Mouse (Mus musculus): ENCODE results near the gene Ppp4c.
"Not testable (repeated sequence)": the region's sequence is repeated elsewhere in the genome, so short reads cannot be mapped to it uniquely, and the experiment has no call there.

The Ppp4c gene

DNA sequence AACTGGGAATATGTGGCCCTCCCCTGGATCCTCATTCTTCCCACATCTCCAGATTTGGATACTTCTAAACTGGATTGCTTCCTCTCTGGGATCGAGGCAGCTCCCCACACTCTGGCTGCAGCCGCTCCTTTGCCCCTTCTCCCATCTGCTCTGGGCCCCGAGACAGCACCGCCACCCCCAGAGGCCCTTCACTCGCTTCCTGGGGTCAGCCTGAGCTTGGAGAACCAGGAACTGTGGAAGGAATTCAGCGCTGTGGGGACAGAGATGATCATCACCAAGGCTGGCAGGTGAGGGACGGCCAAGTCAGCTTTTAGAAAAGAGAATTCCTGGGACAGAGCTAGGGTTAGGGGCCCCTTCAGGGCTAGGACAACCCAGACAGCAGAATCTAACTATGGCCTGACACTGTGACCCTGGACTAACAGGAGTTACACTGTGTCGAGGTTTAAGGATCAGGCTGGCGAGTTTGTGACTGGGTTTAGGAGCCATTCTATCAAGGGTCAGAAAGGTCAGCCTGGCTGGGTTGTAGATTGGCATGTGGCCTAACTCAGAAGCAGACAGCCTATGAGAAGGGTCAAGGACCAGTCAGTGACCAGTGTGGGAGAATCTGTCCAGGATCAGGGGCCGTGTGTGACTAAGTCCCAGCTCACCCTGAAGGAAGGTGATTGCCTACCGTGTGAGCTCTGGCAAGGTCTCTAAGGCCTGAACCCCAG lies 10.5 kb downstream of the Ppp4c start:
- DNase-seq (ENCODE audit: low read depth, low spot score), result no peak

DNA sequence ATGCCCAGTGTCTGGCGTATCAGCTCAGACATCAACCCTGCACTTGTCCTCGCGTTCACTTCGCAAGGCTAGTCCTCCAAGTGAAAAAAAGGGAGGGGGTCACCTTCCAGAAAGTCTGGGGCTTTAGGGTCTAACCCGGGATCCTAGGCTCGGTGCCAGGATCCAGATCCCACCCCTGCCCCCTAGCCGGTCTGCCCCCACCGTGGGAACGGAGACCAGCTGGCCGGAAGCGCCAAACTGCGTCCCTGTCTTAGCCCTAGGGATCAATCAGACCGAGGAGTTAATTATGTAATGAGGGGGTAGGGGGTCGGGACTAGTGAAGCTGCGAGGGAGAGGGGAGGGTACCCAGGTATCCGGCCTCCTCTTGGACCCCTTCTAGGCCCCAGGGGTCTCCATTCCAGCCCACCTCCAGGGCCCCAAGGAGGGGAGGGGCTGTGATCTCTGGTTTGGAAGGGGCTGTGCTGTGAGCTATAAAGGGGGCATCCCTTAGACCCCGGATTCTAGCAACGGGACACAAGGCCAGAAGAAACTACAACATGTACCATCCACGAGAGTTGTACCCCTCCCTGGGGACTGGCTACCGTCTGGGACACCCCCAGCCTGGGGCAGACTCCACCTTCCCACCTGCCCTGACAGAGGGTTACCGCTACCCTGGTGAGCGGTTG lies 11.2 kb downstream of the Ppp4c start, which contains the start of gene Tbx6:
Tbx6 (plus strand) TSS at position 513 of the 665 bp plus-strand sequence.
- DNase-seq (ENCODE audit: low read depth, low spot score), result no peak

DNA sequence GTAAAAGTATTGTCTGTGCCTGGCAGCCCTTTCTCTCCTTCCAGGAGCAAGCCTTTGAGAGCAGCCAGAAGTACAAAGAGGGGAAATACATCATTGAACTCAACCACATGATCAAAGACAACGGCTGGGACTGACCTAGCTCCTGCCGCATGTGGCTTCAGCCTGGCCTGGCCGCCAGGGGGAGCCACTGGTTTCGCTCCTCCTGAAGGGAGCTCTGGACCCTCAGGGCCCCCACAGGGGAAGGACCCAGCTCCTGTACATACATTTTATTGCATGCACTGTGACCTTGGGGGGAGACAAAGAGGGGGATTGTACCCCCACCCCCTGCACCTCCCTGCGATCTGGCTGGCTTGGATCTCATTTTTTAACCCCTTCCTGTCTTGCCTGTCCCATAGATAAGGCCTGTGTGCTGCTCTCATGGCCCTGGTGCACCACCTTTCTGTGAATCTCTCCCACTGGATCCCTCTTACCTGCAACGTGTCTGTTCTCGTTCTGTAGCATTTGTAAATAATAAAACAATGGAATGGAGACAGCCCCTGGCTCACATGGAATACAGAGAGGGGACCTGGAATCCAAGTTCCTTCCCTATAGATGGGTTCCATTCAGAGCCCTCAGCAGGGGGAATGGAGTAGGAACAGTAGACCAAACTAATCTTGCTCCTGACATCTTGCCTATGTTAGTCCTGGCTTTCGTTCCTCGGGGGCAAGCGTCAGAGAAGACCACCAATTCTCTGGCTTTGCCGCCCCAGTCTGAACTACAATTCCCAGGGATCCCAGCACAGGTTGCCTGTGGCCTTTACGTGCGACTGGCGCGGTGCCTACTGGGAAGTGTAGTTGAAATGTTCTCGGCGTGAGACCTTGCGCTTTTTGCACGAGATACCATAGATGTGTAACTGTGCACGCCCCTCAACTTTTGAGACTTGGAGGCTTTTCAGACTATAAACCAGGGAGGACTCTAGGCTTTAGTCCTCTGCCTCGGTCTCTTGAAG lies 12.0 kb downstream of the Ppp4c start:
- DNase-seq (ENCODE audit: low read depth, low spot score), result peak; percentile 89

DNA sequence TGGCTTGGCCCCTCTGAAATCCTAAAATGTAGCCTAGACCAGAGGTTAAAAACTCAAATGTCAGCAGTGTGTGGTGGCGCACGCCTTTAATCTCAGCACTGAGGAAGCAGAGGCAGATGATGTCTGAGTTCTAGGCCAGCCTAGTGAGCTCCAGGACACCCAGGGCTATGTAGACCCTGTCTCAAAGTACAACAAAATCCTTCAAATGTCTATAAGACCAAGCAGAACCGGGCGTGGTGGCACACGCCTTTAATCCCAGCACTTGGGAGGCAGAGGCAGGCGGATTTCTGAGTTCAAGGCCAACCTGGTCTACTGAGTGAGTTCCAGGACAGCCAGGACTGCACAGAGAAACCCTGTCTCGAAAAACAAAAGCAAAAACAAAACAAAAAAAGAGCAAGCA lies 13.2 kb downstream of the Ppp4c start:
- DNase-seq (ENCODE audit: low read depth, low spot score), result not testable (repeated sequence)

DNA sequence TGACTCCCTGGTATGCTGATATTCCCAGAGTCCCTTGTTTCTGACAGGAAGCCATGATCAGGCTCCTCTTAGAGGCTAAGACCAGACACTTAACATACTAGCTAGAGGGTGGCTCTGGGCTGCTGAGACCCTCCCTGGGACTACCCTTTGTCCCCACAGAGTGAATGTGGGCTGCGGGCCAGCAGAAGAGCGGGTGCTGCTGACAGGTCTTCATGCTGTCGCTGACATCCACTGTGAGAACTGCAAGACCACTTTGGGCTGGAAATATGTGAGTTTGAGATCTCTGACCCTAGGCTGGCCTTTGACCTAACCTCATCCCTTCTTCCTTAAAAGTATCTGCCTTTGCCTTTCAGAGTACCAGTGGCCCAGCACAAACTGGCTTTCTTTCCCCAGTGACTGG lies 14.1 kb downstream of the Ppp4c start:
- no peak for DNase-seq (ENCODE audit: low read depth, low spot score)

DNA sequence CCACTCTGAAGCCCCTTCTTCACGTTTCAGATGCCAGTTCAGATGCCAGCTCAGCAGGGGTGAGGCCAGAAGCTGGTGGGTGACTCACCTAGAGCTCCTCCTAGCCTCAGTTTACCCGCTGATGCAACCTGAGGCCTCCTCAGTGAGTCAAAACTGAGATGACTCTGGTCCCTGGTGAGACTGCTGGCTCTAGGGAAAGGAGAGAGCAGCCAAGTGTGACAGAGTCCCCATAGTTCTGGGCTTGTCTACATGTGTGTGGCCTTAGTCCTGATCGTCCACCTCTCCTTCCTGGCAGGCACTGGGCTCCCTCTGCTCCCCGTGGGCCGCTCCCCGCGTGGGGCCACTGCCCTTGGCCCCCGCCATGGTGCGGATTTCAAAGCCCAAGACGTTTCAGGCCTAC lies 14.8 kb downstream of the Ppp4c start:
- no peak for DNase-seq (ENCODE audit: low read depth, low spot score)

DNA sequence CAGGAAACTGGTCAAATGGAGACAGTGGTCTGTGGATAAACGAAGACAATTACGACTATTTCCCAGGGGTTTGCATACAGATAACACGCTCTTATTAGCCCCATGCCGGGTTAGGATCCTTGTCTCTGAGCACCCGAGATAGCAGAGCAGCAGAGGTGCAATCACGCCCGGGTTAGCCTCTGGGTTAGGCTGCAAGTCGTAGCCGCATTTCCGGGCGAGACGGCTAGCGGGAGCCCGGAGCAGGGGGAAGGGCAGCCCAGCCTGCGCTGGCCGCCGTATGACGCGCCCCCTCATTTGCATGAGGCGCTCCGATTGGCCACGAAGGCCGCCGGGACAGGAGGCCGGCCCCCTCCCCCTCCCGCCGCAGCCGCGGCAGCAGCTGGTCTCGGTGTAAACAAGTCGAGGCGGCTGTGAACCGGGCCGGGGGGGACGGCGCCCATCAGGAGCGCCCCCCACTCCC lies 15.7 kb downstream of the Ppp4c start, which contains the start of gene Ypel3:
Ypel3 (plus strand) TSS at position 358 of the 460 bp plus-strand sequence.
- peak; percentile 90 for DNase-seq (ENCODE audit: low read depth, low spot score)

DNA sequence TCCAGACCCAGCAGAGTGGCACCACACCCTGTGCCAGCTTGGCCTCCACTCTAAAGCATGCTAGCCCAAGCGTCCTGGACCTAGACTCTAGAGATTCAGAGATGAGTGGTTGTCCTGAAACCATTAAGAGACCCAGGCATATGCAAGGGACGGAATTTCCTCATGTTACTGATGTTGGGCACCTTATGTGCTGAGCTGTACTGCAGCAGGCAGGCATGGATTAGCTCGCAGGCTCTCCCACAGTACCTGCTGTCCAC lies 16.4 kb downstream of the Ppp4c start:
- DNase-seq (ENCODE audit: low read depth, low spot score), result no peak

DNA sequence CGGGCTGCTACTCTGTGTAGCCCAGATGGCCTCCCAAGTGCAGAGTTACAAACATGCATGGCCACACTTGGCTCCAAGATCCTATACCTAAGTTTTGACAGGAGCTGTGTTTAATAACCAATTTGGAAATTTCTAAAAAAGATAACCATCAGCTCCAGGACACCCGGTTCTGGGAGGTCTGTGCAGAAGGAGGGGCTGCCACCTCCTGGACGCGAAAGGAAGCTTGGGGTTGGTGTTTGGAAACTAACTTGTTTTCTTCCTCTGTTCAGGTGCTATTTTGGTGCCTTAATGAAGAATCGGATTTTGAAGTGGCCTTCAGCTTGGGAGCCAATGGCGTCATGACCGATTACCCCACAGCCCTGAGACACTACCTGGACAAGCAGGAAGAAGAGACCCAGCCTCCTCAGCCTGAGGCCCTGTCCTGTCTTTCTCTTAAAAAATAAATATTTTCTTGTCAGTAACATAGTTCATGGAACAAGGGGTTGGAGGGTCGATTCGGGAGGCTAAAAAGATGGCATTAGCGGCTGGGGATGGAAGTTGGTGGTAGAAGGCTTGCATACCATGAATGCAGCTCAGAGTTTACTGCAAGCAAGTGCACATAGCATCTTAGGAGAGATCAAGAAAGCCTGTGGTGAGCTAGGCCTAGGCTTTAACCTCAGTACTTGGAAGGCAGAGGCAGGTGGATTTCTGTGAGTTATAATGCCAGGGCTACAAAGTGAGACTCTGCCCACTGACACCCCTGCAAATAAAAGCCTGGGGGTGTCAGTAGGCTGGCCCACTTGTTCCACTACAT lies 16.9 kb downstream of the Ppp4c start:
- DNase-seq (ENCODE audit: low read depth, low spot score), result no peak

DNA sequence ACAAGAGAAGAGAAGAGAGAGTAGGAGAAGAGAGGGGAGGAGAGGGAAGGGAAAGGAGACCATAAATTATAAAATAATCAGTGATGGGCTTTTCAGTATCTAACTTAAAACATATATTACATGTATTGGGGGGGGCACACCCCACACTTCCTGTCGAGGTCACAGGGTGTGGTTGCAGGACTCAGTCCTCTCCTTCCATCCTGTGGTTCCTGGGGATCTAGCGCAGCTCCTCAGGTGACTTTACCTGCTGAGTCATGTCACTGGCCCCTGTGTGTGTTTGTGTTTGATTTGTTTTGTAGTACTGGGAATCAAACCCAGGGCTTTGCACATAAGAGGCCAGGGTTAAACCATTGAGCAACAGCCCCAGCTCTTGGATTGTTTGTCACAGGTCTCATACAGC lies 17.8 kb downstream of the Ppp4c start:
- DNase-seq (ENCODE audit: low read depth, low spot score), result no peak

DNA sequence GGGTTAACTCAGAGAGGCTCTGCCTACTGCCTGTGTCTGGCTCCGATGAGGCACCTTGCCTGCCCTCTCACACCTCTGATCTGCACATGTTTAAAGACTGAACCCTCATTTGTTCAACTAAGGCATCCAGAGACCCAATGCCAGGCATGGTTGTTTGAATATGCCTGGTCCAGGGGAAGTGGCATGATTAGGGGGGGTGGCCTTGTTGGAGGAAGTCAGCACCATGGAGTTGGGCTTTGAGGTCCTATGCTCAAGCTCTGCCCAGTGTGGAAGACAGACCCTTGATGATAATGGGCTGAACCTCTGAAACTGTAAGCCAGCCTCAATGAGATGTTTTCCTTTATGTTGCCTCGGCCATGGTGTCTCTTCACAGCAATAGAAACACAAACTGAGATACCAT lies 18.9 kb downstream of the Ppp4c start:
- DNase-seq (ENCODE audit: low read depth, low spot score), result no peak

DNA sequence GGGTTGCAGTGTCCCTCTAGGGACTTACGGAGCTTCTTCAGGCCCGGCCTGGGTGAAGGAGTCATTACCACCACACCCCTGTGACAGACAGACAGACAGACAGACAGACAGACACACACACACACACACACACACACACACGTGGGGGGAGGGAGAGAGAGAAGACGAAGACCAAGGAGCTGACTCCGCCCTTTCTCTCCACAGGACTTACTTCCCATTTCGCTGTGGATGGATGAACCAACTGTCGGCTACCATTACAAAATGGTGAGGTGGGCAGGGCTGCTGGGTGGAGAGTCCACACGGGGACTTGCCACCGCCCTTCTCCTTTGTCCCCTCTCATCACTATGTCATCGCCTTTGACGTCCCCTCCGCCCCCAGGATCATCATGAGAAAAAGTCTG lies 21.5 kb downstream of the Ppp4c start:
- DNase-seq (ENCODE audit: low read depth, low spot score), result no peak

DNA sequence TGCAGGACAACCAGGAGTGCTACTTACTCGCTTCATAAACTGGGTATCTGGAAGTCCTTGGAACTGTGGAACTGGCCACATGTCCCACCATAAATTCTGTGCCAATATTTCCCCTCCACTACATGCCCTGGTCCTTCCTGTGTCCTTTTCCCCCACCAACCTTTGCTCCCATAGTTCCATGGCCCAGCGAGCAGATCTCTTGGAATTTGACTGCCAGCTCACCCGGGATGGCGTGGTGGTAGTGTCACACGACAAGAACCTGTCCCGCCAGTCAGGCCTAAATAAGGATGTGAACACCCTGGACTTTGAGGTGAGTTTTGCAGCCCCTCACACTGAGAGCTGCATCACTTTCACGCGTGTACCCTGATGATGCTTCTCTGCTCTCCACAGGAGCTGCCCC lies 25.3 kb downstream of the Ppp4c start:
- DNase-seq (ENCODE audit: low read depth, low spot score), result no peak

DNA sequence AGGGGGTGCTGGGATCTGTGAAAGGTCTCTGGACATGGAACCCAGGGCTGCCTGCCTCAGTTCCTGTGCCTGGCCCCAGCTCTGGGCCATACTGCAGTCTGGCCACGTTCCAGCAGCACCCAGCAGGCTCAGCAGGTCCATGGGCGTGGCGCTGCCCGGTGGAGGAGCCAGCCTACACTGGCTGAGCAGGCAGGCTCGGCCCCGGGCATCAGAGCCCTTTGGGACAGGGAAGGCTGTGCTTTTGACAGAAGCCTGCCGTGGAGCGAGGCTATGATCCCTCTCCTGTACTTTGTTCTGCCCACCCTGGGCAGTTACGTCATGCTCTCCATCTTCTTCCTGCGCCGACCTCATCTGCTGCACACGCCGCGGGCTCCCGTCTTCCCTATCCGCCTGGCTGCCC lies 26.1 kb downstream of the Ppp4c start, which contains the start of gene Gdpd3:
Gdpd3 (plus strand) TSS at position 134 of the 400 bp plus-strand sequence.
- DNase-seq (ENCODE audit: low read depth, low spot score), result no peak

DNA sequence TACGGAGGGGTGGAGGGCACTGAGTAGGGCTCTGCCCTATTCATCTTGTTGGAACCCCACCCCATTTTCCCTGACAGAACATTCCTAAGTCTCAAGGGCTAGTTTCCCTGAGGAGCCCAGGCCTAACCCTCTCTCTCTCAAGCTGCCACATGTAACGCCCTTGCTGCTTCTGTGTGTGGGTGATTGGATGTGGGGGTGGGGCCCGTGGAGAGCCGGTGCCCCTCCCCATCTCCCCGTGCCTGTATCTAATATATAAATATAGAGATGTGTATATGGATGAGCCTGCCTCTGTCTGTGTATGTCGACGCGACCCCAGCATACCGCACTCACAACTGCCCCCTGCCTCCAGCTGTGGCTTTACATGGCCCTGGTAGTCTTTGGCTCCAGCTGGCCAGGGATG lies 26.8 kb downstream of the Ppp4c start:
- DNase-seq (ENCODE audit: low read depth, low spot score), result no peak

DNA sequence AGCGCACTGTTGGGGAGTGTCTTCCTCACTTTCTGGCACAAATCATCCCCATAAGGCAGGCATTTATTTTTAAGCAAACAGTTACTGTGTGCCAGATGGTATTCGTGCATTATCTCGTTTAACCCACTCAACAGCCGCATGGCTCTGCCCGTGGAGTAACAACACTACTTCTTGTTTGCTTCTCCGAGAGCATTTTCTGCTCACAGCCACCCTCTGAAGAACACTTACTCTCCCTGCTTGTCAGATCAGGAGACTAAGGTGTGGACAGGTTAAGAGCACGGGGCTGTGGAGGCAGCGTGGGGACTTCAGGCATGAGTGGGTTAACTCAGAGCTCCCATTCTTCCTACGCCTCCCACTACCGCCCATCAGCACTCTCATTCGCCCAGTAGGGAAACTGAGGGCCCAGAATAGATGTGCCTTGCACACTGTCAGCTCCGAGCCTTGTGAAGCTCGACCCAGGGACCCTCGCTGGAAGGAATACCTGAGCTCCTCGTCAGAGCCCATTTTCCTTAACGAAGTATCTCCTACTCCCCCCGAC lies 29.8 kb downstream of the Ppp4c start:
- DNase-seq (ENCODE audit: low read depth, low spot score), result no peak

DNA sequence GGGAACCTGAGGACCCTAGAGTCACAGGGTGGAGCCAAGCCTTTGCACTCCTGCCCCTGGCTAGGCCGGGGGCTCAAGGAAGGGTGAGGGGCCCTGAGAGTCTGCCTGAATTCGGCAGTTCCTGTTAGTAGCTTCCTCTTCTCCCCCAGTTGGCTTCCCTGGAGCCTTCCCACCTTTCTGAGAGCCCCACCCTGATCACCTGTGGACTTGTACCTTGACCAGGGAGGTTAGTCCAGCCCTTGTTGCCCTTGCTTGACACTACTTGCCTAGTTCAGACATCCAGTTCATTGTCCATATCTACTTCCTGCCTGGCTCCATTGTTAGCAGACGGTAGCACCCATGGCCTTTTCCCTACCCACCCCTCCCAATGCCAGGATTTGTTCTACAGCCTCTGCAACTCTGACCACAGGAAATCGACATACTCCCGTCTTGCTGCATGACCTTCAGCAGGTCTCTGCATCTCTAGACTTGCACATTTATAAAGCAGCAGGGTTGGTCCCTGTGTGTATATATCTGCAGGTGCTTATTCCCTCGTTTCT lies 30.7 kb downstream of the Ppp4c start:
- no peak for DNase-seq (ENCODE audit: low read depth, low spot score)

DNA sequence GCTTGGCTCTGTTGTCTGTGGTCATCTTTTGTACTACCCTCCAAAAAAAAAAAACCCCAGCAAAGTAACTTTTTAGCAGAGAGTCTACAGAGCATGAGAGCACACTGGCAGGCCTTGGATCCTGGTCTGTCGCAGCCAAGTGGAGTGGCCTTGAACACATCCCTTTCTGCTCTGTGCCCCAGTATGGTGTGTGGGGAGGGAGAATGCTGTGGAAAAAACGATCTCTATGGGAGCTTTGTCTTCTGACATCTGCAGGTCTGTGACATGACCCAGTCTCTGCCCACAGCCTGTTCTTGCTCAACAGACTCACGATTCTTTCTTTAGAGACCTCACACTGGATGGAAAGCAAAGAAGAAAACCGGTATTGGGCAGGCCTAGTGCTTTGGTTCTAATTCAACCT lies 31.3 kb downstream of the Ppp4c start:
- no peak for DNase-seq (ENCODE audit: low read depth, low spot score)

DNA sequence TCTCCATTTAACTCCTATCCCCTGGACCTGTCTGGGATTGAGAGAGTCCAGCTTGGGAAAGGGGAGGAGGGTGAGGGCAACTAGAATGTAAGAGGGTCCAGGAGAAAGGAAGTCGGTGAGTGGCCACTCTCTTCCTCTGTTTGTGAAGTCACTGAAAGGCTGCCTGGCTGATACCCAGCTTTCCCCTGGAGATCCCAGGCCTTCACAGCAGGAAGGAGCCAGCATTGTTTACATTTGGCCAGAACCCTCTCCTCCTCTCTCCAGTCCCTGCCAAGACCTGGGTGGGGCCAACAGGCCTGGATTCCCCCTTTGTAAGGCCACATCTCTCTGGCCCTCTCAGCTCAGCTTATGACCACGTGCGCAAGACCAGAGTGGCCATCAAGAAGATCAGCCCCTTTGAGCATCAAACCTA lies 31.9 kb downstream of the Ppp4c start:
- DNase-seq (ENCODE audit: low read depth, low spot score), result no peak

DNA sequence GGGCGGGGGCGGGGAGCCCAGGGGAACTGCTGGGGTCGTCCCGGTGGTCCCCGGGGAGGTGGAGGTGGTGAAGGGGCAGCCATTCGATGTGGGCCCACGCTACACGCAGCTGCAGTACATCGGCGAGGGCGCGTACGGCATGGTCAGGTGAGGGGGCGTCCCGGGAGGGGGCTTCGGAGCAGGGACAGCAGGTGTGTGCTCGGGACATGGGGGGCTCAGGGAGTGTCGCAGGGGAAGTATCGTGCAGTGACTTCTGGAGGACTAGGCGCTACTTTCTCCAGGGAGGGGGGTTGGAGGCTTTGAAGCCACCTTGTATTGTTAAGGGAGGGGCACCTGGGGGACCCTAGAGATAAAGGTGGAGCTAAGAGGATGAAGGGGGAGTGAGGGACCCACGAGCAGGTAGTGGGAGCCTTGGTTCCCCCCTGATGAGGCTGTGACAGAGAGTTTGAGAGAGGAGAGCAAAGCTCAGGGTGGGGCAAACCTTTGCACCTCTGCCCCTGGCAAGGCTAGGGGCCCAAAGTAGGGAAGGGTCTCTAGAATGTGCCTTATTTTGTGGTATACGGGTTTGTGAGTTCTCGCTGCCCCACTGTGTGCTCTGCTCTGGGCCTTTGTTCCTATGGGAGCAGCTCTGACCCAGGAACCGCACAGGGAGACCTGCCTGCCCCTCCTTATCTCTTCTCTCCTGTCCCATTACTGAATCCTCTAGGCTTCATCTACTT lies 32.5 kb downstream of the Ppp4c start:
- DNase-seq (ENCODE audit: low read depth, low spot score), result no peak
